Mouse (Mus musculus) natural killer cell, adult 2 months (primary cell): ENCODE measurements around the gene 2210017I01Rik.

Experiments used
- DNase-seq, 2 experiments: peaks; one replicate each; pipeline ENCODE4 v3.0.0; 2022; ENCODE audit warnings: low spot score in 2 of 2

Gene 2210017I01Rik

DNA sequence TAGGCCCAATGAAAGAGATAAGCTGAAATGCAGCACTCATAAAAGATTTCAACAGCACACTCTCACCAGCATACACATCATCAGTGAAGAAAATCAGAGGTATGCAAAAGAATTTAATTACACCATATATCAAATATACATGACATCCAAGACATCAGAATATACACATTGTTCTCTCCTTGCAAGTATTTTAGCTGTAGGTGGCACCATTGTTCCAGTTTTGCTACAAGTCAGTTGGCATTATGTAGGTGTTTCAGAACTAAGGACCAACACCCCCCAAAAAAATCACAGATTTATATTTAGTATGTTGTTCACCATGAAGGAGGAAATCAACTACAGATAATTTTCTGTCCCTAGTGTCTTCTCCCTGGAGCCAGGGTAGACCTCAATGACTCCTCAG lies 41.9 kb downstream of the 2210017I01Rik start:
- no peak for DNase-seq
